Mouse (Mus musculus) 3T3-L1 (cell line): ENCODE measurements around the gene Slc1a7.

Experiments used
- DNase-seq: peaks from one replicate; pipeline ENCODE4 v3.0.0-alpha.2; 2015; ENCODE audit warnings: low read depth, low spot score

The Slc1a7 gene

DNA sequence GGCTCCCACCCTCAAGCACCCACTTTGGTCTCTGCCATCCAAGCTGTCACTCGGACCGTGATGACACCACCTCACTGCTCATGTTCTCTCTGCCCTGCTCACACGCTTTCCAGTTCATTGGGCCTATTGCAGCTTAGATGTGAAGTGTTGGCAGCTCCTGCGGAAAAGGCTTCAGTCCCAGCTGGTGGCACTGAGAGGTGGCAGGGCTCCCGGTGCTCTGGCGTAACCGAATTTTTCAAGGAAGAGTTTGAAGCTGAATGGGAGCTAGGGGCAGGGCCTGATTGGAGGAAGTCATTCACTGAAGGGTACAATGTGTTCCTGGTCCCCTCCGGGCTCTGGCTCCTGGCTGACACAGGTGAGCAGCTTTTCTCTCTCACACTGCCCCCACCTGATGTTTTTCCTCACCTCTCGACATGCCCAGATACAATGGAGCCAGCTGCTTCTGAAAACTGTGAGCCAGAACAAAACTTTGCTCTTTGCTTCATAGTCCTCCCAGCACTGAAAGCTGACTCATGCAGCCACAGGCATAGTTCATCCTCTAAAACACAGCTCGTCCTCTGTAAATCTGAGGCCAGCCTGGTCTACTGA is 83.6 kb downstream of the Slc1a7 start:
- peak; percentile 20 for DNase-seq

DNA sequence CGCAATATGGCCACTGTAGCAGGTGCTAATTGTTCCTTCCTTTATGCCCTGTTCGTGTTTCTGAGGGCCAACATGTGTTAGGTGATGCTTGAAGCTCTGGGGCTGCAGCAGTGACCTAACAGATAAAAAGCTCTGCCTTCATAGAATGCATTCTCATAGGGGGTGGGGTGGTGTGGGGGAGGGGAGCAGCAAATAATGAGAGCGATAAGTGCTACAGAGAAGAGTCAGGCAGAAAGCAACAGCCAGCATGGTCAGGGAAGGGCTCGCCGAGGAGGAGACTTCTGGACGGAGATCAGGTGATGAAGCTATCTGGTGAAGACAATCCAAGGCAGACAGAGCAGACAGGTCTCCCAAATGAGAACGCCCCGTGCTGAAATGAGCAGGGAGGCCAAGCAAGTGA is 84.5 kb downstream of the Slc1a7 start:
- DNase-seq, result no peak

DNA sequence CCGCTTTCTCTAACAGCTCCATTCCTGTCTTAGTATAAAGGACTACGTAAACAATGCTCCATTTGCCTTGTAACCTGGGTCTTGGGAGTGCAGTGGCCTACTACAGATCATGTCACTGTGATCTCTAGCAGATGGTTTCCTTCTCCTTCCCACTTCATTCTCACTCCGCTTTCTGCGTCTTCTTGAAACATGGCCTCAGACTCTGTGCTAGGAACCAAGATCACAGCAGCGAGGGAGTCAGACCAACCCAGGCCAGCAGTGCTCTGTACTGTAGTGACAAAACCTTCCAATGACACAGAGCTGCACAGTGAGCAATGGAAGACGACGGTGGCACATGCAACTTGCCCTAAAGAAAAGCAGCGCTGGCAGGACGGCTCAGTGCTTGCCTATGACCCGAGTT is 87.7 kb downstream of the Slc1a7 start:
- DNase-seq, result no peak

DNA sequence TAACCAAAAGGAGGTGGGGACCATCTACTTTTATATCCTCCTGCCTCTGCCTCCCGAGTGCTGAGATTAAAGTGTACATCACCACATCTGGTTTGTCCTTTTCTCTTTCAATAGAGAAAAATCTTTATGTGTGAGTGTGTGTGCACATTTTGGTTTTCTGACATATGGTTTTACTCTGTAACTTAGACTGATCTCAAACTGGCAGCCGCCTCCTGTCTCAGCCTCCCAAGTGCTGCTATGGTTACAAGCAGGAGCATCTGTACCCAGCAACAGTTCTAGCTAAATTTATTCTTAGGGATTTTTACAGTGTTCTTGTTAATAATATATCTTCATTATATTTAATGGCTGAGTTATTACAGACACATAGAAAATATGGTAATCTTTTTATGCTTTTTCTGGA is 89.1 kb downstream of the Slc1a7 start:
- no peak for DNase-seq

DNA sequence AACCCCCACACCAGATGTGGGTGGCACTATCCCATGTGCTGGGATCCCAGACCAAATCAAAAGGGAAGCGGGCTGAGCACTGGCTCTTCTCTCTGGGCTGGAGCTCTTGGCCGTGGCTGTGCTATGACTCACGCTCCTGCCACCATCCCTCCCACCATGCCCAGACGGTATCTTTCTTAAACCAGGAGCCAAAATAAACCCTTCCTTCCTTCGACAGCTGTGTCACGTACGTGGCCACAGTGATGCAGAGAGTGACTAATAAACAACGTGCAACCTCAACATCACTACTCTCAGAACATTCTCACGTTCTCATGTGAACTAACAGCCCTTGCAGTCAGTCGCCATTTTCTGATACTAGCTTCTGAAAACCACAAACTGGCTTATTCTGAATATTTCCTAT is 90.0 kb downstream of the Slc1a7 start:
- DNase-seq, result peak; percentile 97

DNA sequence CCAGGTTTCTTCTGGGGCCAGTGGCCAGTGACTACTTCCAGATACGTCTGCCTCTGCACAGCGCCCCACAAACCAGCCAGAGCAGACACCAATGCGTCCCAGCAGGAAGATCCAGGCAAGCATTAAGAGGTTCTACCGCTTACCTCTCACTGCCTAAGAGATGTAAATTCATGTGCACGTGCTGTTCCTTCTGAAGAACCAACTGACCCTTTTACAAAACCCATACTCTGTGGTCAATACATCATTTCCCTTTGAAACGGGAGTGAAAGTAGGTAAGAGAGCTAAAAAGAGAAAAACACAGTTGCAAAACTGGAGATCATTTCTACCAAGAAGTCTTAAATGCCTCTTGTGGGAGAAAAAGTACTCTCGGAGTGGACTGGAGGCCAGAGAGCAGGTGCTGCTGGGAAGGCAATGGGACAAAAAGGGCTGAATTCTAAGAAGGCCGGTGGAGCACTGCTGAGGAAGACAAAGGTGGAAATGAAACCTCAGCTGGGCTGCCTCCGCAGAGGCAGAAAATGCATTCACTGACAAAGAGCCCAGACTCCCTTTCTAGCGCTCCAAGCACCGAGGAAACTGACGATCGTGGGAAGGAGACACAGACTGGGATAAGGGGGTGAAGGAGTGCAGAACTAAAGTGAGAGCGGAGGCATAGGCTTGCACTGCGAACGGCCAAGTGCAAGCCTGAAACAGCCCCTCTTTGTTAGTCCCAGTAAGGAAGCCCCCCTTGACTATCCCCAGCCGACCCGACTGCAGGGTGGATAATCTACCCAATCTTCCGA is 91.7 kb downstream of the Slc1a7 start:
- DNase-seq, result no peak

DNA sequence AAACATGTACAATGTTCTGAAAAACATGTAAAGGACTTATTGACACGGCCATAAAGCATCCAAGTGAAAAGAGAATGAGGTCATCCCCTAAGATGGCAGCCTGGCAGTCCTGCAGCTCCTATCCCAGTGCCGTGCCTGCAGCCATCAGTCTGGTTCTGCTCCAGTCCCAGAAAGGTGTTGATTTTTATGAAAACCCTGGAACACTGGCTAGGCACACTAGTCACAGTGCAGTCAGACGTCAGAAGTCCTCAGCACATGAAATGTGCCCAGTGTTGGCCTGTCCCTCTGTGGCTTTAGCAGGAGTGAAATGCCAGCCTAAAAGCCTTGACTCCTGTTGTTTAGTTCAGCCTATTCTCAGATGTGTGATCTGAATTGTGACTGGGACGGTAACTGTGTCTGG is 92.6 kb downstream of the Slc1a7 start:
- no peak for DNase-seq

DNA sequence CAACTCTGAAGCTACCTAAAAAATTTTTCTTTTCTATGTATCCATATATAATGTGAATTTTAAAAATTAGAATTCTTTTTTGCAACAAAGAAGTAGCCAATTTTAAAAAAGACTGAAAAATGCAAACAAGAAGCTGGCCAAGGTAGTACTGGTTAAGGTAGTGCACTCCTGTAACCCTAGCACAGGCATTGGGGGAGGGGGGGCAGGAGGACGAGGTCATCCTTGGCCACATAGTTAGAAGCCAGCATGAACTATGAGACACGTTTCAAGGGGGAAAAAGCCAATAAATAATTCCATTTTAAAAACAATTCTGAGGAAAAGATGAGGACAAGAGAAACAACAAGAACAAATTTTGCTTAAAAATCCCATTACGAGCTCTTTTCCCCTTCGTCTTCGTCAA is 94.4 kb downstream of the Slc1a7 start:
- no peak for DNase-seq
